Mouse (Mus musculus): Measurements from ENCODE around the gene Ankrd13d.

DNA sequence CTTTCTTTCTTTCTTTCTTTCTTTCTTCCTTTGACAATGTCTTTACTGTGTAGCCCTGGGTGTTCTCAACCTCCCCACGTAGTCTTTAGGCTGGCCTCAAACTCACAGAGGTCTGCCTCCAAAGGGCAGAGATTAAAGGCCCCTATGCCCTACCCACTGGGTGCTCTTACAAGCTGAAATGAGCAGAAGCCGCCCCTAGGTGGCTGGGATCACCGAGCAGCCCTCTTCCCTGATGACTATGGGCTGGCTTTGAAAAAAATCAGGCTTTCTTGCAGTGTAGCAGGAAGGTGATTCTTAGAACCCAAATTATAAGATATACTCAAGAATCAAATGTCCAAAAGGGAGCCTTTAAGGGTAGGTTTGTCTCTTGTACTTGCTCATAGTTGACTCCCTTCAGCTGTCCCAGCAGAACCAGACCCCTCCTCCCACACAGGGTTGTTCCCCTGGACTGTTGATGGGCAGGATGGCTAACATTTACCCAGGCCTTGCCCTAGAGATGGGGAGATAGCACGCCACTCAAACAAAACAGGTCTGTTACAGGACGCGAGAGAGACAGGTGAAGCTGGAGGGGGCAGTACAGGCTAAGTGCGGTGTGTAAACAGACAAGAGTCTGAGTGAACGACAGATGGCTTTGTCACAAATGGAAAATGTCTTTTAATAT lies 21.8 kb downstream of the Ankrd13d start:
- TF ChIP-seq TCF12 (IDR thresholded peaks at IDR 0.05; ENCODE audit: low read depth, low read length) (no peak), POLR2A (IDR thresholded peaks at IDR 0.05; ENCODE audit: low read depth, low read length) (no peak), MAZ (IDR thresholded peaks at IDR 0.05; ENCODE audit: low read depth, low read length) (no peak), CTCF (conservative IDR thresholded peaks at IDR 0.05 in 1 of 2, IDR thresholded peaks at IDR 0.05 in 1 of 2; ENCODE audit: low read depth in 2 of 2, low read length in 2 of 2) (peak; percentile 10 to 62; a peak in 2 of 4 replicates), EP300 (IDR thresholded peaks at IDR 0.05; ENCODE audit: low read length) (no peak), UBTF (IDR thresholded peaks at IDR 0.05; ENCODE audit: low read depth, low read length) (no peak), ZNF384 (IDR thresholded peaks at IDR 0.05; ENCODE audit: low read depth, low read length) (peak; percentile 78), PAX5 (IDR thresholded peaks at IDR 0.05; ENCODE audit: low read length) (no peak), KAT2A (IDR thresholded peaks at IDR 0.05; ENCODE audit: insufficient replicate concordance, low read length) (no peak), USF1 (IDR thresholded peaks at IDR 0.05; ENCODE audit: low read depth, low read length) (no peak)
